Mouse (Mus musculus): Measurements from ENCODE around the gene Cyp4f40. TPM values are rescaled to one million over a fixed set of nuclear protein-coding genes. Genes with fewer than 3 reads are reported as not detected.
"Not testable (repeated sequence)": the region's sequence is repeated elsewhere in the genome, so short reads cannot be mapped to it uniquely, and the experiment has no call there.

The Cyp4f40 gene
- total RNA-seq, 2 experiments from 2014 or later = not detected

- intact Hi-C loops (cut with DNase I) = no loop called here
- DNase-seq = no peak
Measured at GRCm38 (mm10) chr17:32690959-32691358, 32.3 kb downstream of the Cyp4f40 start.

- DNase-seq = no peak
- intact Hi-C loops (cut with DNase I) = no loop called here
Measured at GRCm38 (mm10) chr17:32702826-32703225, 44.1 kb downstream of the Cyp4f40 start.

- DNase-seq; intact Hi-C loops (cut with DNase I): not testable (repeated sequence)
Measured at GRCm38 (mm10) chr17:32710541-32710940, 51.8 kb downstream of the Cyp4f40 start.

GRCm38 (mm10) chr17:32722151-32722550, 63.5 kb downstream of the Cyp4f40 start:
- DNase-seq; intact Hi-C loops (cut with DNase I): not testable (repeated sequence)

GRCm38 (mm10) chr17:32722771-32723170, 64.1 kb downstream of the Cyp4f40 start:
- intact Hi-C loops (cut with DNase I) = no loop called here
- no peak for DNase-seq

- intact Hi-C loops (cut with DNase I); DNase-seq: not testable (repeated sequence)
Measured at GRCm38 (mm10) chr17:32726360-32726759, 67.7 kb downstream of the Cyp4f40 start.

Other genes starting within 250 kb of the Cyp4f40 start
- under 1 TPM in 1 of 2 experiments, not detected in 1; 0.29 TPM for gene Pglyrp2, start 234.7 kb upstream of the Cyp4f40 start, total RNA-seq (2021)
- under 1 TPM; 0.24 to 0.74 TPM for gene Cyp4f39, start 206.2 kb upstream of the Cyp4f40 start, total RNA-seq (2021)
- 1 to 10 TPM; 6.4 to 6.8 TPM for gene Cyp4f17, start 152.8 kb upstream of the Cyp4f40 start, total RNA-seq (2021)
- gene Cyp4f16, start 122.3 kb upstream of the Cyp4f40 start, total RNA-seq (2021) = 10 to 100 TPM in 1 of 2 experiments, 1 to 10 TPM in 1; 8.3 to 12.2 TPM
- not detected for gene Cyp4f37, start 37.6 kb upstream of the Cyp4f40 start, total RNA-seq (2021)
- not detected for gene Cyp4f15, start 26.7 kb downstream of the Cyp4f40 start, total RNA-seq (2021)
- 10 to 100 TPM; 43.4 to 44.3 TPM for gene Zfp871, start 129.4 kb downstream of the Cyp4f40 start, total RNA-seq (2021)
- under 1 TPM; 0.40 to 0.50 TPM for gene Zfp811, start 151.0 kb downstream of the Cyp4f40 start, total RNA-seq (2021)
- gene Zfp799, start 171.4 kb downstream of the Cyp4f40 start, total RNA-seq (2021) = 10 to 100 TPM; 10.1 to 17.0 TPM
- gene Zfp870, start 232.7 kb downstream of the Cyp4f40 start, total RNA-seq (2021) = 10 to 100 TPM in 1 of 2 experiments, 1 to 10 TPM in 1; 10.0 to 10.7 TPM